Mouse (Mus musculus): Measurements from ENCODE around the gene Sla2. TPM values are rescaled to one million over a fixed set of nuclear protein-coding genes. Genes with fewer than 3 reads are reported as not detected.
"Not testable (repeated sequence)": the region's sequence is repeated elsewhere in the genome, so short reads cannot be mapped to it uniquely, and the experiment has no call there.

Gene Sla2
- under 1 TPM; 0.19 to 0.30 TPM for total RNA-seq (2021)
- long read RNA-seq, experiment 1, result 0 reads
- long read RNA-seq, experiment 2, result 0 reads

GRCm38 (mm10) chr2:156887017-156887416 is at the start of gene Sla2:
TSS of gene Sla2 (minus strand) at chr2:156887192.
- no peak for DNase-seq (ENCODE audit: low spot score in 2 of 2)

DNA sequence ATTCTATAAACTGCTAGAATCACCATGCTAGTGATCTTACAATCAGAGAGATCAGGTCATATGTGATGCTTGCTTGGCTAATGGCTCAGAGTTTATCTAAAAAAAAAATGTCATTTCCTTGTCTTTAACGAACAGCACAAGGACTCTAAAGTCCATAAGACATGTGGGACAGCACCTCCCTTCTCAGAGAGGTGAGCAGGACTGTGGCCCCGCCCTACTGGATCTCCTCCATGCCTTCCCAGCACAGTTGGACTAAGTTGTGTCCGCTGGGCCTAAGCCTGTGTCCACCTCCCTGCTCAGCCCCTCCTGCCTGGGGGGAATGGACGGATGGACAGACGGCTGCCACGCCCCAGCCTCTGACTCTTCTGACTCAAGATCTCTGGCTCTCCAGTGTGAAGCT is 48.0 kb upstream of the Sla2 start:
- no peak for DNase-seq (ENCODE audit: low spot score in 2 of 2)

DNA sequence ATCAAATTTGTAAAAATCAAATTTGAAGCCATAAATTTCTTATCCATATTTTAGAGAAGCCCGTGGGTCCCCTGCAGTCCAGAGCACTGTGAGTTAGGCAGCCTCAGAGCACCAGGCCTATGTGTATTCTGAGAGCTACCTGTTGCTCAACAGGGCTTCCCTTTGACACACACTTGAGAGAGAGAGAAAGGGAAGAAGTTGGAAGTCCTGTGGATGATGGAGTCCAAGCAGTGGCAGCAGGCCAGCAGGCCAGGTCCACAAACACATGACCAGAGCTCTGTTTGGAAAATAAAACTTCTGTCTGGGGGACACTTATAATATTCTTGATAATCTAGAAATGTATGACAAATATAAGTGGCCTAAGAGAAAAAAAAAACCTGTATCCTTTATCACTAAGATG is 46.4 kb upstream of the Sla2 start:
- no peak for DNase-seq (ENCODE audit: low spot score in 2 of 2)

DNA sequence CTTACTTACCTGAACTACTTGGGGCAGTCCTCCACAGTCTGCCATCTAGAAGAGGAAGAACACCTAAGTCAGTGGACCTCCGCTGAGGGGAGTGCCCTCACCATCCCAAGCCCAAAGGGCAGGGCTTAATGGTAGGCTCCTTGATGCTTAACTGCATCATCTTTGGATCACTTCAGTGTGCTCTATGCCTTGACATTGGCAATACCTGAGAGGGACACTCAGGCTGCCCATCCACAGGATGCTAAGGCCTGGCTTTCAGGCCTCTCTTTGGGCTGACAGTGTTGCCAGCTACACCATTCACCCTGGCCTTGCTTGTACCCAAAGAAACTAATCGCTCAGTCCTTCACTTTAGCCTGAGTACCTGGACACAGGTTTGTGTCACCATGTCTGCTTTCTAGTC is 44.4 kb upstream of the Sla2 start:
- no peak for DNase-seq (ENCODE audit: low spot score in 2 of 2)

DNA sequence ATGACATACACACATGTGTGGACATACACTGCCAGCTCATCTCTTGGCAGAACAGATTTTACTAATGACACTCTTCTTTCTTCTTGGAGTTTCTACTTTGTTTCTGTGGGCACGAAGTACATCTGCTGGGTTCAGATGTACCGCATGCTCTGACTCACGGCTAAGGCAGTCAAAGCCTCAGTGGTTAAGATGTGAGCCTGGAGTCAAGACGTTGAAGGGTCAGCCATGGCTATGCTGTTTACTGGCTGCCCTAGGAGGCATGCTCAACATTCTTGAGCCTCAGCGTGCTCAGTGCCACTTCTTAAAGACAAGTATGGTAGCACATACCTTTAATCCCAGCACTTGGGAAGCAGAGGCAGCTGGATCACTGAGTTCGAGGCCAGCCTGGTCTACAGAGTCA is 43.6 kb upstream of the Sla2 start:
- no peak for DNase-seq (ENCODE audit: low spot score in 2 of 2)

DNA sequence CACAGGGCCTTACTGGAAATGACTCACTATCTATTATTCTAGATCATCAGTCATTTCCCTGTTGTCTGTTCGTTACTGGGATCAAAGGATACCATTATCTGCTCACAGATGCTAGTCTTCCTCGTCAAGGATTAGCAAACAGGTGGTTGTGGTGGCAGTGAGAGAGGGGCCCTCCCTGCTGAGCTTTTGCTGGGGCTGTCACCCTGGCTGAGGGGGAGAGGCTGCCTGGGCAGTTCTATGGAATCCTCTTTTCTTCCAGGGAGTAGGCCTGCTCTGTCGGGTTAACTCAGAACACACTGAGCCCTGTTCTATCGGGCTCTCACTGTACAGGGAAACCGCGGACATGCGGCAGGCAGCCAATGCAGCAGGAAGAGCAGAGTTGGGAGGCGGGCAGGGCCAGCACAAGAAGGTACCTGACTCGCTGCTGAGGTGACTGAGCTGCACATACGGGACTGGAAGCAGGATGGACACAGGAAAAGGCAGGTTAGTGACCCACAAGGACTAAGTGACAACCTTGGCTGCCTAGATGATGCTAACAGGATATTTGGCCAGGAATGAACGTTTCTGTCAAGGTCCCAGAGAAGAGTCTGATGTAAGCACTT is 42.6 kb upstream of the Sla2 start:
- no peak for DNase-seq (ENCODE audit: low spot score in 2 of 2)

DNA sequence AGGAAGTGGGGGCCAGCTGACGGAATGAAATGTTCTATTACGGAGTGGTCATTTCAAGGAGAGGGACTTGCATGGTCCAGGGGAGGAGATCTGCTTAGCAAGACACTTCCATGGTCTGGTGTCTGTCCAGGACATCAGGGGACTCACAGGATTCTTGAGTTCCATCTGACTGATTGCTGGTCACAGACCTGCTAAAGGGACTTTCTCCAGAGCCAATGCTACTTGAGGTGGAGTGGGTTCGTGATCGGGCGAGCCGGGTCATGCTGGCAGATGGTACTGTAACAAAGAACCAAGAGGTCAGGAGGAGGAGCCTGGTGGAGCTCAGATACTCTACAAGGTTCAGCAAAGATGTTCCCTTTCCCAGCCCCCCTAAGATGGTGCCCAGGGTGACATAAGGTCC is 41.6 kb upstream of the Sla2 start:
- no peak for DNase-seq (ENCODE audit: low spot score in 2 of 2)

DNA sequence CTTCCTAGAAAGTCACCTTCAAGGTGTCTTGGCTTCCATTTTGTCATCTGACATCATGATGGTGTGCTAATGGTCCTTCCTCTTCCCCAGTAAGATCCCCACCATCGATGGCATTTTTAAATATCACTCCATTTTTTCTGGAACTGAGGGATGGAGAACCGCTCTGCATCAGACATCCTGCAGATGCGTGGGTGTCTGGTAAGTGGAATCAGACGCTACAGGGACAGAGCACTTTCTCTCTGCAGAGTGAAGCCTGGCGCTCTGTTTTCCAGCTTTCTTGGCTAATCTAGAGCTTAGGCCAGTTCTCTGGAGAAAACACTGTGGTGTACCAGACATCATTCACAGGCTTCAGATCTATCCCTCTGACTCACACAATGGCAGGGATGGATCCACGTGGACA is 40.7 kb upstream of the Sla2 start:
- no peak for DNase-seq (ENCODE audit: low spot score in 2 of 2)

- DNase-seq (ENCODE audit: low spot score in 2 of 2), result not testable (repeated sequence)
Measured at GRCm38 (mm10) chr2:156925611-156926010, 38.6 kb upstream of the Sla2 start.

DNA sequence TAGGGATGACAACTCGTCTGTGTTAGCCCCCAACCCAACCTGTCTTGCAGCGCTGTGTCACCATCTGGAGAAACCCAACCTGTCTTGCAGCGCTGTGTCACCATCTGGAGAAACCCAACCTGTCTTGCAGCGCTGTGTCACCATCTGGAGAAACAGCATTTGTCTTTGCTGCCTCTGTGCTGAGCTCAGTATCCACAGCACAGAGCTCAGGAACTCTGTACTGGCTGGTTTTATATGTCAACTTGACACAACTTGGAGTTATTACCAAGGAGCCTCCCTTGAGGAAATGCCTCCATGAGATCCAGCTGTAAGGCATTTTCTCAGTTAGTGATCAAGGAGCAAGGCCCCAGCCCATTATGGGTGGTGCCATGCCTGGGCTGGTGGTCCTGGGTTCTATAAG is 38.1 kb upstream of the Sla2 start:
- DNase-seq (ENCODE audit: low spot score in 2 of 2), result not testable (repeated sequence)

- DNase-seq (ENCODE audit: low spot score in 2 of 2), result no peak
Measured at GRCm38 (mm10) chr2:156924210-156924898, 37.4 kb upstream of the Sla2 start.

DNA sequence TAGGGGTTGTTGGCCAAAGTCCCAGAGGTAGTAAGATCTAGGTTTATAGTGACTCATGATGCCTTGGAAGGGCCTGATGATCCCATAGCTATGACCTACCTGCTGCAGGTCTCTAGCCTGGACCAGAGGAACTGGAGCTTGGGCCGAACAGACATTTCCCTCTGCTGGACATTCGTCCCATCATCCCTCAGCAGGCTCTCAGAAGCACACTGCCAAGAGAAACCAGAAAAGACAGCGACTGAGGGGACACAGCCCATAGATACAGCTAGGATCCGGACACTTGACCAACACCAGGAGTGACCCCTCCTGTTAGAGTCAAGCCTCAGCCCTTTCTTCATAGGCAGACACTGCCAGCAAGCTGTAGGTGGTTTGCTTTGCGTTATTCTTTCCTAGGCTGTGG is 36.1 kb upstream of the Sla2 start:
- DNase-seq (ENCODE audit: low spot score in 2 of 2), result no peak

DNA sequence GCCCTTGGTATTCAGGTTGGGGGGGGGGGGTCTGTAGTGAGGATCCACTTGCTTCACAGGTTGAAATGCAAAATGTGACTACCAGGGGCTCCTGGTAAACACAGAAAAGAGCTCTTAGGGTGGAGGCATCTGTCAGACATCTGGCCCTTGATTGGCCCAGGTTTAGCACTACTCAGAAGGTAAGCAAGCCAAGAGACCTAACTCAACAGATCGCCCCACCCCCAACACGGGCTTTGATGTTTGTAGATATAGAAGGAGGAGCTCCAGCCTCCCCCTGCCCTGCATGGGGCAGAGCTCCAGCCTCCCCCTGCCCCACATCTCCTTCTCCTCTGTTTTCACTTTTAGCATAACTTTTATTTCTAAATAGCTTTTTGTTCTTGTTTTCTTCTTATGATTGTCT is 32.8 kb upstream of the Sla2 start:
- DNase-seq (ENCODE audit: low spot score in 2 of 2), result no peak

GRCm38 (mm10) chr2:156919191-156919590 is 32.2 kb upstream of the Sla2 start:
- not testable (repeated sequence) for DNase-seq (ENCODE audit: low spot score in 2 of 2)

DNA sequence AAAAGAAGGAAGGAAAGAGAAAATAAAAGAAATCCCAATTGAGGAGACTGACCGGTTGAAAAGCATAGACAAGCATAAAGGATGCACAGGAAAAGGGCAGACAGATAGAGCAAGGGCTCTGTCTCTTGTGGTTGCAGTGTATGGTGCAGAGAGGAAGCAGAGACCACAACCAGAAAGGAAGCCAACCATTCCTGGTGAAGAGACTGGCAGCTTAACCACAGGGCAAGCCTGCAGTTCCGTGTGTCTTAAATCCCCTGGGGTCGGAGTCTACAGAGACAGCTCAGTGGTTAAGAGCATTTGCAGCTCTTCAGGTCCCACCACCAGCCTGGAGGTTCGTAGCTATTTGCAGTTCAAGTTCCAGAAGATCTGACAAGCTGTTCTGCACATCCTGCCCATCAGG is 31.6 kb upstream of the Sla2 start:
- DNase-seq (ENCODE audit: low spot score in 2 of 2), result no peak

- DNase-seq (ENCODE audit: low spot score in 2 of 2), result no peak
Measured at GRCm38 (mm10) chr2:156916419-156917125, 29.6 kb upstream of the Sla2 start.

- DNase-seq (ENCODE audit: low spot score in 2 of 2), result no peak
Measured at GRCm38 (mm10) chr2:156915559-156915958, 28.6 kb upstream of the Sla2 start.

DNA sequence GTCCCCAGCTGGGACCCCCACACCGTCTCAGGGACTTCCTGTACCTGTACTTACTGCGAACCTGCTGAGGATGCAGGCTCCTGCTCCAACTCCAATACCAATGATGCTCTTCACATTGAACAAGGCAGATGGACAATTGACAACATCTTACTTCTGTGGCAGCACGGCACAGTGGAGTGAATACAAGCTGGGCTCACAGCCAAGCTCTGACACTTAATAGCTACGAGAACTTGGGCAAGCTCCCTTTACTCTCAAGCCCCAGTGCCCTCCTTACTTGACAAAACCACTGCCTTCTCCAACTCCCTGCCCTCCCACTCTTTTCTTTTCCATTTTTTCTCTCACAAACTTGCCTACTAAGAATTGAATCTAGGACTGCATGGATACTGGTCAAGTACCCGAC is 26.2 kb upstream of the Sla2 start:
- no peak for DNase-seq (ENCODE audit: low spot score in 2 of 2)

- DNase-seq (ENCODE audit: low spot score in 2 of 2), result not testable (repeated sequence)
Measured at GRCm38 (mm10) chr2:156905931-156906330, 18.9 kb upstream of the Sla2 start.

DNA sequence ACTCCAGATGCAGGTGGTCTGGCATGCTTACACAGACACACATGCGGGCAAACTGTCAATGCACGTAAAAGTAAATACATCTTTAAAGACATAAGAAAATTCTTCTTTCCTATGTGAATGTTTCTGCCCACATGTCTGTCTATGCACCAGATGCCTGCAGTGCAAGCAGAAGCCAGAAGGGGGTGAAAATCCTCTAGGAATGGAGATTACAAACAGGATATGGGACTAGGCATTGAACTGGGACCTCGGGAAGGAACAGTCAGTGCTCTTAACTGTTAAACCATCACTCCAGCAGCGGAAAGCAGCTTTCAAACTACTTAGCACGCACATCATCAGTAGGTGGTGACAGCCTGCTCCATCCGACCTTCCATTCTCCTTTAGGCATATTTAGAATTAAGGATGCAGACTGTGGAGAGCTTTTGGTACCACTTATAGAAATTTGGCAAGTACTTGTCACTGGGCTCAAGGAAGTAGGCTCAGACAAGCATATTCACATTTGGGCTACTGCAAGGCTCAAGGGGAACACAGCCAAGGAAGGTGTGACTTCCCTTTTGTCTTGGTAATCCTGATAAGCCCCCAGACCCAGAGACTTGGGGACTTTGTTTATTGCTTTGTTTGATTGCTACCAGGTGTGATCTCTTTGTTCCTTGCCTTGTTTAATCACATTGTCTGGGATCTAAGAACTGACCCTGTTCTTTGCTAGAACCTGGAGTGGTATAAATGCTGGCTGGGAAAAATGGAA is 18.2 kb upstream of the Sla2 start:
- peak; percentile 70 to 83 for DNase-seq (ENCODE audit: low spot score in 2 of 2)

DNA sequence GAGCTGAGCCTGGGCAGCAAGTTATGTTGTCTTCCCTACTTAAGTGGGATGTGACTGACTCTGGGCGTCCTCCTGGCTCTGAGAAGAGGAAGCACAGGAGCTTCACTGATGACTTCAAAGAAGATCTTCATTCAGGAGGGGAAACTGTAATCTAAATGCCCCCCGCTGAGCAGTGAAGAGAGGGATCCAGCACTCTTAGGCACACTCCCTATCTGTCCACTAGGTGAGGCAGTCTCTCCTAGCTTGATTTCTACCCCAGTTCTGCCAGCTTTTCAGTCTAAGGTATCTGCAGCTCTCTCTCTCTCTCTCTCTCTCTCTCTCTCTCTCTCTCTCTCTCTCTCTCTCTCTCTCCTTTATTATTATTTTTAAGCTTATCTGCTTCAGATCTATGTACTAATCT is 16.4 kb upstream of the Sla2 start:
- DNase-seq (ENCODE audit: low spot score in 2 of 2), result no peak

GRCm38 (mm10) chr2:156902411-156902810 is 15.4 kb upstream of the Sla2 start:
- not testable (repeated sequence) for DNase-seq (ENCODE audit: low spot score in 2 of 2)
